Comparison of ENCODE assay signal across 10 mouse cellular contexts in genomic region chr4:153806180-153806692, GRCm38 (mm10).
DNase-seq lines count a peak whose midpoint lies in the region; ATAC-seq and TF ChIP-seq lines count a peak whose summit lies in the region.
"Had no signal": no experiment of that assay in that cellular context is flagged by ENCODE, and none has a peak within 500 bp of the region (broad histone marks: within the 10 kb centered on the region; RNA-seq: fewer than 3 reads in every experiment).

No protein-coding gene starts in this region.

- no peak for TF ChIP-seq POLR2A in olfactory bulb, adult 2 months (IDR thresholded peaks at IDR 0.05; ENCODE audit: insufficient read depth, low read depth, low read length)

- TF ChIP-seq CTCF in olfactory bulb, adult 2 months (IDR thresholded peaks at IDR 0.05; ENCODE audit: insufficient read depth, low read depth, low read length) = no peak

- H3K27ac ChIP-seq in embryonic facial prominence, embryonic 10.5 days (replicated peaks) = peak overlapping the region; percentile 48; the same call in 1 of the 2 replicates
- H3K27ac ChIP-seq in hindbrain, embryonic 14.5 days = peak overlapping the region; percentile 74
- peak overlapping the region; percentile 86 for H3K27ac ChIP-seq in olfactory bulb, adult 2 months (ENCODE audit: insufficient read depth, low read depth, low read length)

- WGBS in embryonic facial prominence, embryonic 10.5 days = 4% methylated on average over 10 of the region's 10 CpGs
- WGBS in hindbrain, embryonic 14.5 days = 2% methylated on average over 10 of the region's 10 CpGs
- WGBS in olfactory bulb, adult 2 months = 4% methylated on average over 10 of the region's 10 CpGs

- H3K4me1 ChIP-seq in embryonic facial prominence, embryonic 10.5 days = peaks cover 30% of the 10 kb centered on the region
- H3K4me1 ChIP-seq in hindbrain, embryonic 14.5 days (replicated peaks; ENCODE audit: control insufficient read depth, insufficient read depth, low read length) = peaks cover 17% of the 10 kb centered on the region
- peaks cover 41% of the 10 kb centered on the region for H3K4me1 ChIP-seq in olfactory bulb, adult 2 months (ENCODE audit: control insufficient read depth, insufficient read depth, low read length)

- no peaks in the 10 kb centered on the region for H3K36me3 ChIP-seq in embryonic facial prominence, embryonic 10.5 days (replicated peaks)
- H3K36me3 ChIP-seq in hindbrain, embryonic 14.5 days (replicated peaks; ENCODE audit: control insufficient read depth, insufficient read depth) = no peaks in the 10 kb centered on the region

- peak; percentile 30 for DNase-seq in left cerebral cortex, adult 11 months (ENCODE audit: low spot score)
- no peak for DNase-seq in left cerebral cortex, adult 8-10 months (ENCODE audit: low spot score in 2 of 2)
- peak; percentile 55 for DNase-seq in embryonic facial prominence, embryonic 10.5 days (ENCODE audit: low spot score)
- peak; percentile 57 for DNase-seq in hindbrain, embryonic 14.5 days (ENCODE audit: low spot score)
- no peak for DNase-seq in thymus, postnatal 25 days

- H3K9ac ChIP-seq in hindbrain, embryonic 14.5 days = peak overlapping the region; percentile 17; the same call in 1 of the 2 replicates

- H3K27me3 ChIP-seq in embryonic facial prominence, embryonic 10.5 days (replicated peaks; ENCODE audit: low read depth, poor library complexity, severe bottlenecking) = peaks cover 25% of the 10 kb centered on the region
- H3K27me3 ChIP-seq in hindbrain, embryonic 14.5 days (ENCODE audit: control insufficient read depth, insufficient read depth, low read length) = no peaks in the 10 kb centered on the region
- H3K27me3 ChIP-seq: CH12.LX had no signal

- peak overlapping the region; percentile 24 for H3K4me2 ChIP-seq in hindbrain, embryonic 14.5 days (replicated peaks)

- H3K4me3 ChIP-seq in embryonic facial prominence, embryonic 10.5 days = peak overlapping the region; percentile 30
- no peak overlapping the region for H3K4me3 ChIP-seq in hindbrain, embryonic 14.5 days (replicated peaks; ENCODE audit: low read length)
- no peak overlapping the region for H3K4me3 ChIP-seq in olfactory bulb, adult 2 months (ENCODE audit: insufficient read depth, low read depth, low read length)

- ATAC-seq in hindbrain, embryonic 14.5 days (ENCODE audit: low FRiP score) = peak; percentile 43
- no peak for ATAC-seq in erythroblast, adult 5-6 weeks (replicated peaks; ENCODE audit: low FRiP score, poor library complexity, severe bottlenecking)
- ATAC-seq in monocyte, adult 5-6 weeks (replicated peaks; ENCODE audit: insufficient number of reproducible peaks, low FRiP score, low TSS enrichment, poor library complexity, severe bottlenecking) = no peak
- ATAC-seq: inflammation-experienced regulatory T-cells, adult 6 months had no signal

- no peaks in the 10 kb centered on the region for H3K9me3 ChIP-seq in embryonic facial prominence, embryonic 10.5 days
- no peaks in the 10 kb centered on the region for H3K9me3 ChIP-seq in hindbrain, embryonic 14.5 days (ENCODE audit: control insufficient read depth, low read length)

Comparison
In these comparisons a context has a peak if more than half of its experiments do, and no peak if none do; other contexts are left out.
1. DNase-seq: peak in left cerebral cortex, adult 11 months (single experiment), embryonic facial prominence, embryonic 10.5 days (single experiment) and hindbrain, embryonic 14.5 days (single experiment); none in left cerebral cortex, adult 8-10 months (0 of 2) and thymus, postnatal 25 days (single experiment).
2. Peak in every context shown above with its lines, with median percentiles within 50 percentile points of each other: H3K27ac ChIP-seq.